Mouse (Mus musculus) stomach, embryonic 14.5 days (tissue): ENCODE measurements around the gene Aff1. TPM values are rescaled to one million over a fixed set of nuclear protein-coding genes. Genes with fewer than 3 reads are reported as not detected.

Source experiments
- ATAC-seq: fragments of 200-750 bp; cut with Nextera tagmentation; 2 replicates; pipeline ENCODE4 v1.8.0; 2017; ENCODE audit warnings: low read depth, moderate TSS enrichment; ENCODE audit not compliant: insufficient number of reproducible peaks, insufficient read depth, low FRiP score
- H3K27ac ChIP-seq: fragments of 300-500 bp; sonication (generic); 2 replicates; pipeline ENCODE4 v1.5.1; 2014; ENCODE audit warnings: mild to moderate bottlenecking, low read length, moderate library complexity, mixed read lengths
- H3K27me3 ChIP-seq: fragments of 300-500 bp; sonication (generic); 2 replicates; pipeline ENCODE4 v1.6.1; 2014; ENCODE audit warnings: low read length, control low read depth, mixed read lengths; ENCODE audit not compliant: control insufficient read depth, insufficient read depth
- H3K36me3 ChIP-seq: fragments of 300-500 bp; sonication (generic); 2 replicates; pipeline ENCODE4 v1.6.1; 2014; ENCODE audit warnings: mild to moderate bottlenecking, control low read depth, low read length, moderate library complexity, mixed read lengths; ENCODE audit not compliant: control insufficient read depth, insufficient read depth
- H3K4me1 ChIP-seq: fragments of 300-500 bp; sonication (generic); 2 replicates; pipeline ENCODE4 v1.6.1; 2014; ENCODE audit warnings: low read length, control low read depth, mixed read lengths; ENCODE audit not compliant: control insufficient read depth, insufficient read depth
- H3K4me2 ChIP-seq: fragments of 300-500 bp; sonication (generic); replicated peaks from 2 replicates; pipeline ENCODE4 v1.6.1; 2014; ENCODE audit warnings: low read depth, low read length, control low read depth
- H3K4me3 ChIP-seq: fragments of 300-500 bp; sonication (generic); 2 replicates; pipeline ENCODE4 v1.5.1; 2014; ENCODE audit warnings: low read depth, low read length, control low read depth
- H3K9ac ChIP-seq: fragments of 300-500 bp; sonication (generic); replicated peaks from 2 replicates; pipeline ENCODE4 v1.6.1; 2014; ENCODE audit warnings: low read depth, mild to moderate bottlenecking, control low read depth, low read length, moderate library complexity, mixed read lengths
- H3K9me3 ChIP-seq: fragments of 300-500 bp; sonication (generic); 2 replicates; pipeline ENCODE4 v1.6.1; 2016; ENCODE audit warnings: low read depth, low read length, control low read depth; ENCODE audit not compliant: control insufficient read depth
- WGBS: fragments of 180-500 bp; shearing (Covaris S2); extraction: QIAGEN DNeasy Blood & Tissue Kit; methylation state at CpG from one replicate; pipeline ENCODE4 v1.1.7; 2014; 5-methylcytosine and 5-hydroxymethylcytosine counted together
- polyA plus RNA-seq: library from polyadenylated mRNA; unstranded; fragments of >200 nt; fragmentation: Nextera tagmentation; extraction: Ambion mirVana; gene quantifications from 2 replicates; pipeline ENCODE4 v1.2.1, GENCODE M21; 2014

The Aff1 gene
- polyA plus RNA-seq, 1 experiment from 2014 or later, result 5.9 TPM

GRCm38 (mm10) chr5:103761754-103762153 lies 69.6 kb downstream of the Aff1 start:
- no peak for ATAC-seq
- no peaks in the 10 kb centered on the region for H3K27me3 ChIP-seq
- no peaks in the 10 kb centered on the region for H3K36me3 ChIP-seq
- H3K9ac ChIP-seq, result no peak overlapping the region
- no peak overlapping the region for H3K4me3 ChIP-seq
- peaks cover 5% of the 10 kb centered on the region; the same call in 1 of the 2 replicates for H3K9me3 ChIP-seq
- no peak overlapping the region for H3K27ac ChIP-seq
- 67% methylated on average over 7 of the region's 7 CpGs for WGBS
- no peak overlapping the region for H3K4me2 ChIP-seq
- H3K4me1 ChIP-seq, result peaks cover 15% of the 10 kb centered on the region

GRCm38 (mm10) chr5:103762850-103763254 lies 70.7 kb downstream of the Aff1 start:
- H3K4me3 ChIP-seq, result no peak overlapping the region
- H3K27ac ChIP-seq, result no peak overlapping the region
- no peaks in the 10 kb centered on the region for H3K27me3 ChIP-seq
- no peak for ATAC-seq
- no peaks in the 10 kb centered on the region for H3K36me3 ChIP-seq
- H3K9ac ChIP-seq, result no peak overlapping the region
- H3K4me2 ChIP-seq, result no peak overlapping the region
- peaks cover 15% of the 10 kb centered on the region for H3K4me1 ChIP-seq
- H3K9me3 ChIP-seq, result peaks cover 5% of the 10 kb centered on the region; the same call in 1 of the 2 replicates
- WGBS, result 65% methylated on average over 4 of the region's 4 CpGs

- Histone ChIP-seq H3K9me3 (peaks cover 5% of the 10 kb centered on the region; the same call in 1 of the 2 replicates), H3K9ac (no peak overlapping the region), H3K27me3 (no peaks in the 10 kb centered on the region), H3K27ac (no peak overlapping the region), H3K4me3 (no peak overlapping the region), H3K36me3 (no peaks in the 10 kb centered on the region), H3K4me1 (peaks cover 6% of the 10 kb centered on the region; the same call in 1 of the 2 replicates), H3K4me2 (no peak overlapping the region)
- no peak for ATAC-seq
- 83% methylated on average over 4 of the region's 4 CpGs for WGBS
These were observed 73.2 kb downstream of the Aff1 start for GRCm38 (mm10) chr5:103765356-103765755.

GRCm38 (mm10) chr5:103765758-103766431 lies 73.7 kb downstream of the Aff1 start:
- Histone ChIP-seq H3K27me3 (no peaks in the 10 kb centered on the region), H3K9ac (no peak overlapping the region), H3K9me3 (peaks cover 5% of the 10 kb centered on the region; the same call in 1 of the 2 replicates), H3K4me1 (peaks cover 2% of the 10 kb centered on the region; the same call in 1 of the 2 replicates), H3K4me3 (no peak overlapping the region), H3K36me3 (no peaks in the 10 kb centered on the region), H3K27ac (no peak overlapping the region), H3K4me2 (no peak overlapping the region)
- no peak for ATAC-seq
- WGBS, result 97% methylated on average over 2 of the region's 2 CpGs

- Histone ChIP-seq H3K36me3 (no peaks in the 10 kb centered on the region), H3K27ac (no peak overlapping the region), H3K4me3 (no peak overlapping the region), H3K27me3 (no peaks in the 10 kb centered on the region), H3K4me1 (no peaks in the 10 kb centered on the region), H3K9ac (no peak overlapping the region), H3K9me3 (peaks cover 5% of the 10 kb centered on the region; the same call in 1 of the 2 replicates), H3K4me2 (no peak overlapping the region)
- 92% methylated on average over 4 of the region's 4 CpGs for WGBS
- no peak for ATAC-seq
These were observed 74.2 kb downstream of the Aff1 start for GRCm38 (mm10) chr5:103766432-103766815.

GRCm38 (mm10) chr5:103768961-103769360 lies 76.8 kb downstream of the Aff1 start:
- Histone ChIP-seq H3K4me2 (no peak overlapping the region), H3K4me3 (no peak overlapping the region), H3K9ac (no peak overlapping the region), H3K36me3 (no peaks in the 10 kb centered on the region), H3K27me3 (no peaks in the 10 kb centered on the region), H3K27ac (no peak overlapping the region), H3K9me3 (peaks cover 5% of the 10 kb centered on the region; the same call in 1 of the 2 replicates), H3K4me1 (peaks cover 4% of the 10 kb centered on the region; the same call in 1 of the 2 replicates)
- WGBS, result 86% methylated on average over 3 of the region's 3 CpGs
- ATAC-seq, result no peak

- no peak overlapping the region for H3K4me2 ChIP-seq
- 70% methylated on average over 9 of the region's 9 CpGs for WGBS
- no peaks in the 10 kb centered on the region for H3K27me3 ChIP-seq
- no peak for ATAC-seq
- H3K4me1 ChIP-seq, result peaks cover 8% of the 10 kb centered on the region; the same call in 1 of the 2 replicates
- no peak overlapping the region for H3K9ac ChIP-seq
- no peak overlapping the region for H3K27ac ChIP-seq
- no peaks in the 10 kb centered on the region for H3K36me3 ChIP-seq
- peaks cover 5% of the 10 kb centered on the region; the same call in 1 of the 2 replicates for H3K9me3 ChIP-seq
- no peak overlapping the region for H3K4me3 ChIP-seq
These were observed 77.5 kb downstream of the Aff1 start for GRCm38 (mm10) chr5:103769701-103770100.

- Histone ChIP-seq H3K27ac (no peak overlapping the region), H3K9ac (no peak overlapping the region), H3K4me1 (peaks cover 8% of the 10 kb centered on the region; the same call in 1 of the 2 replicates), H3K4me2 (no peak overlapping the region), H3K36me3 (no peaks in the 10 kb centered on the region), H3K4me3 (no peak overlapping the region), H3K9me3 (peaks cover 5% of the 10 kb centered on the region; the same call in 1 of the 2 replicates), H3K27me3 (no peaks in the 10 kb centered on the region)
- no peak for ATAC-seq
- WGBS, result 59% methylated on average over 6 of the region's 6 CpGs
These were observed 78.5 kb downstream of the Aff1 start for GRCm38 (mm10) chr5:103770447-103771222.
